In the genomic region with DNA sequence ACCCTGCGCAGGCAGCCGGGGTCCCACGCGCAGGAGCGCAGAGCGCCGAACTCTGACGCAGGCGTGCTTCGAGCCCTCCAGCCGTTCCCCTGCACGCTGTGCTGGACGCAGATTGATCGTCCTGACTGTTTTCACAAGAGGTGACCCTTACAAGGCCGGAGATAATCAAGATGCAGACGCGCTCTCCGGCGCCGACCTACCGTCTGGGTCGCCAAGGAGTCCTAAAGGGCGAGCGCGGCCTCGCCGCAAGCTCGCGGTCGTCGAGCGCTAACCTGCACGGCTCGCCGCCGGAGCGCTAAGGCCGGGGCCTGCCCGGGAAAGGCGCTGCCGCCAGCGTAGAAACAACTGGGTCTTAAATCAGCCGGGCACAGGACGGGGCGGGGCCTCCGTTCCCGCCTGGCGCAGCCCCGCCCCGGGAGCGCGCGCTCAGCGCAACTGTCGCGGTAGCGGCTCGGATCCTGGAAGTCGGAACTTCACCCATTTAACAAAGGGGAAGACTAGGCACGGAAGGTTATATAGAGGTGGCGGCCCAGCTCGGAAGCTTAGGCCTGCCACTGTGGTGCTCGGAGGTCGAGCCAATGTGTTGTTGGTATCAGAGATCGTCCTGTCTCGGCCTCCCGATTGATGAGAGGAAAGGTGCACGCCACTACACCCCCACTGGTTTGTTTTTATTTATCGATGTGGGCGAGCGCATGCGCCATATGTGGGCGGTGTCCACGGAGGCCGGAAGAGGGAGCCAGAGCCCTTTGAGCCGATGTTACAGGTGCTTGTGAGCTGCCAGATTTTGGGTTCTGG, we compare ENCODE assay signal across 8 mouse cellular contexts. TPM values are rescaled to one million over a fixed set of nuclear protein-coding genes. Genes with fewer than 3 reads are reported as not detected.
A peak's percentile ranks its signal among the peaks of the same experiment; 100 is the strongest.
DNase-seq lines count a peak whose midpoint lies in the region; ATAC-seq and TF ChIP-seq lines count a peak whose summit lies in the region.

A gene (minus strand): TSS at position 642 of the 795 bp plus-strand sequence.

- peak; percentile 25 to 70 (median 53); a peak in 5 of 6 replicates for TF ChIP-seq CTCF in MEL (IDR thresholded peaks at IDR 0.05 in 2 of 3, conservative IDR thresholded peaks at IDR 0.05 in 1 of 3; ENCODE audit: control insufficient read depth in 1 of 3, insufficient read depth in 1 of 3, low read depth in 2 of 3, low read length in 3 of 3, poor library complexity in 1 of 3, severe bottlenecking in 1 of 3)
- peak; percentile 55 for TF ChIP-seq CTCF in lung, adult 2 months (IDR thresholded peaks at IDR 0.05; ENCODE audit: insufficient read depth, low read length)

- H3K79me2 ChIP-seq in MEL (ENCODE audit: control insufficient read depth, insufficient read depth, low read length, poor library complexity) = peaks cover 4% of the 10 kb centered on the region; the same call in 1 of the 2 replicates

- peaks cover 3 to 6% of the 10 kb centered on the region in 2 experiments; a peak in 2 of 4 replicates for H3K4me1 ChIP-seq in MEL (ENCODE audit: control insufficient read depth in 1 of 2, insufficient read depth in 2 of 2, low read length in 2 of 2)
- peaks cover 9% of the 10 kb centered on the region for H3K4me1 ChIP-seq in forebrain, embryonic 13.5 days
- H3K4me1 ChIP-seq in lung, adult 2 months (ENCODE audit: control insufficient read depth, insufficient read depth, low read length) = no peaks in the 10 kb centered on the region; the same call in 1 of the 2 replicates
- peaks cover 11% of the 10 kb centered on the region for H3K4me1 ChIP-seq in neural tube, embryonic 15.5 days

- ATAC-seq in forebrain, embryonic 13.5 days = peak; percentile 95
- peak; percentile 92 for ATAC-seq in neural tube, embryonic 15.5 days (ENCODE audit: low FRiP score)

- TF ChIP-seq RAD21 in MEL (IDR thresholded peaks at IDR 0.05; ENCODE audit: low read depth, low read length) = peak; percentile 44

- peaks cover 3% of the 10 kb centered on the region in 2 experiments; a peak in 1 of 4 replicates for H3K36me3 ChIP-seq in MEL (ENCODE audit: control insufficient read depth in 1 of 2, insufficient read depth in 2 of 2, low read length in 2 of 2)
- H3K36me3 ChIP-seq in forebrain, embryonic 13.5 days (ENCODE audit: poor library complexity, severe bottlenecking) = peaks cover 20% of the 10 kb centered on the region
- H3K36me3 ChIP-seq in neural tube, embryonic 15.5 days = peaks cover 7% of the 10 kb centered on the region

- H3K9ac ChIP-seq in MEL (ENCODE audit: control insufficient read depth, low read depth, low read length, poor library complexity, severe bottlenecking) = peak within 1 kb of the TSS; percentile 83
- peak within 1 kb of the TSS; percentile 80 for H3K9ac ChIP-seq in forebrain, embryonic 13.5 days
- H3K9ac ChIP-seq in neural tube, embryonic 15.5 days (replicated peaks) = peak within 1 kb of the TSS; percentile 54

- no peak; a peak in 1 of 4 replicates for TF ChIP-seq EP300 in MEL (IDR thresholded peaks at IDR 0.05; ENCODE audit: low read depth in 1 of 2, low read length in 2 of 2)

- no peaks in the 10 kb centered on the region for H3K9me3 ChIP-seq in MEL (replicated peaks; ENCODE audit: insufficient read depth, low read length)
- no peaks in the 10 kb centered on the region for H3K9me3 ChIP-seq in forebrain, embryonic 13.5 days (replicated peaks)
- no peaks in the 10 kb centered on the region for H3K9me3 ChIP-seq in neural tube, embryonic 15.5 days (replicated peaks)

- H3K27me3 ChIP-seq in MEL (ENCODE audit: control insufficient read depth in 1 of 2, insufficient read depth in 2 of 2, low read length in 2 of 2) = peaks cover 0 to 1% of the 10 kb centered on the region in 2 experiments; a peak in 1 of 4 replicates
- H3K27me3 ChIP-seq in forebrain, embryonic 13.5 days = no peaks in the 10 kb centered on the region
- no peaks in the 10 kb centered on the region for H3K27me3 ChIP-seq in neural tube, embryonic 15.5 days (replicated peaks)

- peak; percentile 83 to 92 for TF ChIP-seq POLR2A in MEL (IDR thresholded peaks at IDR 0.05; ENCODE audit: control insufficient read depth in 1 of 2, insufficient read depth in 1 of 2, low read depth in 1 of 2, low read length in 2 of 2, poor library complexity in 1 of 2)
- peak; percentile 60; the same call in 1 of the 2 replicates for TF ChIP-seq POLR2A in lung, adult 2 months (IDR thresholded peaks at IDR 0.05; ENCODE audit: borderline replicate concordance, extremely low read depth, low read depth, low read length)

- intact Hi-C loops in heart, postnatal 10 days (cut with DNase I) = loop anchor here (2.0 kb wide), 1 partner anchor 33 kb away; no protein-coding TSS in a partner anchor

- peak within 1 kb of the TSS; percentile 93 for H3K4me2 ChIP-seq in forebrain, embryonic 13.5 days
- H3K4me2 ChIP-seq in neural tube, embryonic 15.5 days = peak within 1 kb of the TSS; percentile 92

- DNase-seq in MEL (ENCODE audit: low read depth, low spot score) = peak; percentile 97
- peak; percentile 67 for DNase-seq in cerebellum, adult 11 months
- DNase-seq in heart, postnatal 10 days = peak; percentile 87 to 88
- DNase-seq in kidney, postnatal 4 days = peak; percentile 88 to 94
- DNase-seq in lung, adult 2 months = peak; percentile 83
- DNase-seq in testis, postnatal 14 days (ENCODE audit: low spot score) = peak; percentile 89

- H3K27ac ChIP-seq in MEL (ENCODE audit: control insufficient read depth, low read depth, low read length) = peak within 1 kb of the TSS; percentile 91
- H3K27ac ChIP-seq in forebrain, embryonic 13.5 days = peak within 1 kb of the TSS; percentile 46
- H3K27ac ChIP-seq in neural tube, embryonic 15.5 days (replicated peaks) = peak within 1 kb of the TSS; percentile 71

- WGBS in forebrain, embryonic 13.5 days = under 1% methylated on average over 76 of the region's 76 CpGs
- under 1% methylated on average over 76 of the region's 76 CpGs for WGBS in lung, adult 2 months
- 1% methylated on average over 76 of the region's 76 CpGs for WGBS in neural tube, embryonic 15.5 days

- peak within 1 kb of the TSS; percentile 64 to 85 for H3K4me3 ChIP-seq in MEL (ENCODE audit: control insufficient read depth in 1 of 2, insufficient read depth in 1 of 2, low read depth in 2 of 2, low read length in 2 of 2)
- H3K4me3 ChIP-seq in forebrain, embryonic 13.5 days = peak within 1 kb of the TSS; percentile 50
- peak within 1 kb of the TSS; percentile 94 for H3K4me3 ChIP-seq in lung, adult 2 months (replicated peaks; ENCODE audit: extremely low read depth, low read depth, low read length)
- peak within 1 kb of the TSS; percentile 53 for H3K4me3 ChIP-seq in neural tube, embryonic 15.5 days (replicated peaks)

TF ChIP-seq in MEL, 35 proteins besides CTCF, POLR2A, EP300 and RAD21 (continues in another document):
- TF ChIP-seq ZNF384 (IDR thresholded peaks at IDR 0.05; ENCODE audit: low read depth, low read length) (no peak), MYC (IDR thresholded peaks at IDR 0.05; ENCODE audit: low read depth, low read length) (peak; percentile 22; the same call in 1 of the 2 replicates), GATA1 (IDR thresholded peaks at IDR 0.05; ENCODE audit: low read depth, low read length) (no peak), SMC3 (IDR thresholded peaks at IDR 0.05; ENCODE audit: low read depth, low read length) (0 out of 2 replicates have a peak, but pooled peaks have one; percentile 14), TAL1 (IDR thresholded peaks at IDR 0.05; ENCODE audit: low read length) (no peak), POLR2AphosphoS2 (IDR thresholded peaks at IDR 0.05; ENCODE audit: low read length) (peak; percentile 85; the same call in 1 of the 2 replicates), POLR2AphosphoS5 (IDR thresholded peaks at IDR 0.05; ENCODE audit: borderline replicate concordance, low read depth, low read length) (no peak; the same call in 1 of the 2 replicates), CHD2 (IDR thresholded peaks at IDR 0.05; ENCODE audit: low read length) (peak; percentile 56), KAT2A (conservative IDR thresholded peaks at IDR 0.05; ENCODE audit: low read depth, low read length) (no peak; the same call in 1 of the 2 replicates), SIN3A (IDR thresholded peaks at IDR 0.05; ENCODE audit: low read length) (peak; percentile 63; the same call in 1 of the 2 replicates), E2F4 (IDR thresholded peaks at IDR 0.05; ENCODE audit: borderline replicate concordance, low read depth, low read length) (peak; percentile 96; the same call in 1 of the 2 replicates), ETS1 (IDR thresholded peaks at IDR 0.05; ENCODE audit: low read depth, low read length) (peak; percentile 43), RCOR1 (IDR thresholded peaks at IDR 0.05; ENCODE audit: low read depth, low read length) (peak; percentile 32; the same call in 1 of the 2 replicates), ZC3H11A (IDR thresholded peaks at IDR 0.05; ENCODE audit: low read depth, low read length) (no peak), TCF12 (IDR thresholded peaks at IDR 0.05; ENCODE audit: low read depth, low read length) (peak; percentile 60; the same call in 1 of the 2 replicates), TBP (IDR thresholded peaks at IDR 0.05; ENCODE audit: low read depth, low read length) (0 out of 2 replicates have a peak, but pooled peaks have one; percentile 69), NRF1 (IDR thresholded peaks at IDR 0.05; ENCODE audit: insufficient read depth, low read depth, low read length, poor library complexity, severe bottlenecking) (peak; percentile 84), JUND (IDR thresholded peaks at IDR 0.05; ENCODE audit: low read depth, low read length) (no peak), NELFE (IDR thresholded peaks at IDR 0.05; ENCODE audit: low read depth, low read length) (peak; percentile 93), MXI1 (IDR thresholded peaks at IDR 0.05; ENCODE audit: low read depth, low read length) (peak; percentile 67; the same call in 1 of the 2 replicates), ZMIZ1 (IDR thresholded peaks at IDR 0.05; ENCODE audit: low read depth, low read length) (peak; percentile 96), ELF1 (IDR thresholded peaks at IDR 0.05; ENCODE audit: low read depth, low read length) (peak; percentile 86), MYB (IDR thresholded peaks at IDR 0.05; ENCODE audit: low read depth, low read length) (no peak), HCFC1 (IDR thresholded peaks at IDR 0.05; ENCODE audit: low read depth, low read length) (peak; percentile 75), GABPA (IDR thresholded peaks at IDR 0.05; ENCODE audit: low read depth, low read length) (no peak)

RNA-seq across cellular contexts. Expression of the gene that starts here (rescaled TPM):
- 39.2 and 47.5 TPM in 2 replicates for total RNA-seq in MEL (2012; rRNA removed)
- polyA plus RNA-seq in MEL (2012; ENCODE audit: insufficient read depth in 1 of 2, insufficient read length in 2 of 2, low read depth in 1 of 2, low replicate concordance in 2 of 2, missing spikeins in 1 of 2) = 10 to 100 TPM in 1 of 2 experiments, not detected in 1; 73.4 TPM
- 39.7 and 43.1 TPM in 2 replicates for polyA plus RNA-seq in forebrain, embryonic 13.5 days (2015; fragmentation: Nextera tagmentation; extraction: Ambion mirVana)
- 10 to 100 TPM; 15.0 to 15.8 TPM for total RNA-seq in heart, postnatal 10 days (2021)
- 7.4 and 7.9 TPM in 2 replicates for polyA plus RNA-seq in lung, adult 2 months (2012; rRNA removed)
- polyA plus RNA-seq in neural tube, embryonic 15.5 days (2015; fragmentation: Nextera tagmentation; extraction: Ambion mirVana) = 20.5 and 34.8 TPM in 2 replicates

Comparison
In these comparisons a context has a peak if more than half of its experiments do, and no peak if none do; other contexts are left out.
1. Peak in every context shown above with its lines: DNase-seq, ATAC-seq, H3K4me3 ChIP-seq and H3K27ac ChIP-seq.